Mouse (Mus musculus): ENCODE results near the gene Arl4a.

Gene Arl4a

DNA sequence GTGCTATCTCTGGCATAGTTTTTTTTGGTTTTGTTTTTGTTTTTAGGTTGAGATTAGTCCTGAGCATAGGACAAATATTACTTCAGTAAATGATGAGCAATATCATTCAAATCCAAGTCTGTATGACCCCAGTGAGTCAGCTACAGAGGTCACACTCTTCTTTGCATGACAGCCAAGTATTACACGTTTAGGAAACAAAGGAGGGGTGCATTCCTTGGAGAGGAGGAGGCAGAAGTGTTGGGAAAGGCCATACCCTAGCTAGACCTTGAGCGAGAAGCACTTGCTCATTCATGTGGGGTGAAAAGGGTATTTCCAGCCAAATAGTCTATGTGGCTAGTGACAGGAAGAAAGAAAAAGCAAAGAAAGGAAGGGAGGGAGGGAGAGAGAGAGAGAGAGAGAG lies 28.0 kb downstream of the Arl4a start:
- DNase-seq (ENCODE audit: low read depth, low spot score): no peak

DNA sequence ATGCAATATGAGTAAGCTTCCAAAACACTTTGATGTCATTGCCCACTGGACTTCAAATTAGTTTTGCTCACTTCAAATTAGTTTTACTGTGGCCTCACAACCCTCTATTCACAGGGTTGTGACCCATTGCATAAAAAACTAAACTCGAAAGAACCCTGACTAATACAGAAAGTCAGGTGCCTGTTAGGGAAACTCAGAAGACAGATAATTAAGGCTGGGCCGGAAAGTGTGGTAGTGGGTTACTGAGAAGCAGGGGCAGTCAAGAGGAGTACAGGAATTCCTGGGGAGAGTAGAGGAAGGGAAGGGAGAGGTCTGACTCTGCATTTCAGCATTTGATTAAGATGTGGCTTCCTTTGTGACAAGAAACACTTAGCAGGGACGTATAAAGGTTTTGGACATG lies 29.4 kb downstream of the Arl4a start:
- DNase-seq (ENCODE audit: low read depth, low spot score): no peak

GRCm38 (mm10) chr12:40004766-40005165 lies 33.1 kb downstream of the Arl4a start:
- no peak for DNase-seq (ENCODE audit: low read depth, low spot score)

DNA sequence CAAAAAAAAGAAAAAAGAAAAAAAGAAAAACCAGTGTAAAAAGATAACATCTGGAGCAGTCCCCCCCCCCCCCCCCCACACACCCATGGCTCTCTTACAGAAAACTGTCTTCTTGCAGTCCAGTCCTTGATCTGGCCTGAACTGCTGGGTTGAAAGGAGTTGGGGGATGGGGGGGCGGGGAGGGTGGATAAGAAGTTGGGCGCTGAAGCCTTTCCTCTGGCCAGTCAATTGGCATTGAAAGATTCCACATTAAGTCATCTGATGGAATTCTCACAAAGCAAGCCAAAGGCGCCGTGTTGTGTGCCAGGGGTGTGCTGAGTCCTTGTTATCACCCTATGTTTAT lies 39.0 kb downstream of the Arl4a start:
- no peak for DNase-seq (ENCODE audit: low read depth, low spot score)

DNA sequence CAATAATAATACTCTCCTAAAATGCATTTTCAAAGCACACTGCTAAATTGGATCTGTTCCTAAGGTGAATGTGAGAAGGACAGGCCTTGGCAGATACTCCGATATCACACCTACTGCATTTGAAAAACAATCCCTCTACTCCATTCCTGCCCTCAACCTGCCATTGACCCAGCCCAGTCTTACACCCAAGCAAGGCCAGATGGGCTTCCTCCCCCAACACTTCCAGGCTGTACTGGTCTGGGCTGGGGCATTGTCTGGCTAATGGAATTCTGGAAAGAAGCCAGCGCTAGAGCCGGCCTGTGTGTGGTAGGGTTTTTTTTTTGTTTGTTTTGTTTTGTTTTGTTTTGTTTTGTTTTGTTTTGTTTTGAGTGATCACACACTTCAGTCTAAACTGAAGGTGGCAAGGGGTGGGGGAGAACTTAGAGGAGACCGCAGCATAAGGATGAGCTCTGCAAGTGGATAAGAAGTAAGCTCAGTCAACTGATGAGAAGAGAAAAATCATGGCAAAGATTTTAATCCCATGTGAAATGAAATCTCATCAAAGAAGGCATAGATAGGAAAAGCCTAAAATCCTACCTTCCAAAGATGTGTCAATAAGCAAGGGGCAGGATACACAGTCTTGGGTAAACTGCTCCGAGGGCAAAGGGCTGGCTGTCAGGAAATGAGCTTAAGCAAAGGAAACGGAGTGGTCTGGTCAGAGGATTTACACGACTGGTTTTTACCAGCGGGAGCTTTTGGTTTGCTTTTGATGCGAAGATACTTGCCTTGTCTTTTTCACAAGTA lies 39.6 kb downstream of the Arl4a start:
- no peak for DNase-seq (ENCODE audit: low read depth, low spot score)

- no peak for DNase-seq (ENCODE audit: low read depth, low spot score)
Measured at GRCm38 (mm10) chr12:39997651-39998050, 40.2 kb downstream of the Arl4a start.

GRCm38 (mm10) chr12:39996015-39996414 lies 41.8 kb downstream of the Arl4a start:
- DNase-seq (ENCODE audit: low read depth, low spot score): no peak

- DNase-seq (ENCODE audit: low read depth, low spot score): no peak
Measured at GRCm38 (mm10) chr12:39995609-39996008, 42.2 kb downstream of the Arl4a start.

- DNase-seq (ENCODE audit: low read depth, low spot score): no peak
Measured at GRCm38 (mm10) chr12:39992767-39993302, 45.0 kb downstream of the Arl4a start.

GRCm38 (mm10) chr12:39990830-39991780 lies 46.7 kb downstream of the Arl4a start:
- peak; percentile 42 for DNase-seq (ENCODE audit: low read depth, low spot score)

- DNase-seq (ENCODE audit: low read depth, low spot score): no peak
Measured at GRCm38 (mm10) chr12:39989136-39989535, 48.7 kb downstream of the Arl4a start.

DNA sequence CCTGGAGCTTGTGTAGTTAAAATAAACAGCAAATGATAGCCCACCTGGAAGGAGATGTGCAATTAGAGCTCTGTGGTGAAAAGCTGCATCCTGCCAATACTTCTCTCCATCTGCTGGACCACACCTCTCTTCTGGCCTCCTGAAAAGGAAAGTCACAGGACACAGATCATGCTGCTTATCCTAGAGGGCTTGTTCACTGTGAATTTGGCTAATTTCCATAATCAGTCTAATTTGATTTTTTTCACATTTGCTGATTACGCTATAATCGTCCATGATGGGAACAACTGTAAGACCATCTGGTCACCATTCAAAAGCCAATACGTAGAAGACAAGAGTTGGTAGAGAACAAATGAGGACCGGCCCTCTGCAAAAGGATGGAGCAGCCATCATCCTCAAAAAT lies 50.6 kb downstream of the Arl4a start:
- DNase-seq (ENCODE audit: low read depth, low spot score): no peak

DNA sequence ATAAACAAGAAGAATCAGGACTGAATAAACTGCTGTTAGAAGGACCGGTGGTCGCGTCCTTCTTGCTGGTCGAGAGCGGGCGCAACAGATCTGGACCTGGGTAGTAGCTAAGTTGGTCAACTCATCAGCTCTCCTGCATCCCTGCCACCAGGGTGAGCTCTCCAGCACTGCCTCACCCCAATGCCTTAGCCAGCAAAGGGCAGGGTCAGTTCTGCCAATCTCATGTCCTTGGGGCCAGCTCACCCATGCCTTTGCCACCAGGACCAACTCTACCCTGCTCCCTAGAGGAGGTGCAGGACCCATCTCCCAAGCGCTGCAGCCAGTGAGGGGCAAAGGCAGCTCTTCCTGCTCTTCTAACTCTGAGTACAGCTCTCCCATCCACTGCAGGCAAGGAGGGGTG lies 52.2 kb downstream of the Arl4a start:
- no peak for DNase-seq (ENCODE audit: low read depth, low spot score)

DNA sequence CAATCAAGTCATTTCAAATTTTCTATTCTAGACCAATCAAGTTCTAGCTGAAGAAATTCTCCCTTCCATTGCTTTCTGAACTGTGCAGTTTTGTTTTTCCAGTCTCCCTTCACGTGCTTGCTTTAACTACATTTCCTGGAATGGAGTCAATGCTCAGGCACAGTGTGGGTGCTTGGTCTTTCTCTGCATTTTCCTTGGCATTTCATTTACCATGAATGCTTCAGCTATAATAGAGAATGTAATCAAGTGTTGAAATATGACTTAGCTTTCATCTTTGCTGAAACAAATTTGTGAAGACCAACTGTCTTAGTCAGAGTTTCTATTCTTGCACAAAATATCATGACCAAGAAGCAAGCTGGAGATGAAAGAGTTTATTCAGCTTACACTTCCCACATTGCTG lies 58.0 kb downstream of the Arl4a start:
- peak; percentile 57 for DNase-seq (ENCODE audit: low read depth, low spot score)

- DNase-seq (ENCODE audit: low read depth, low spot score): peak; percentile 92
Measured at GRCm38 (mm10) chr12:39979066-39979465, 58.8 kb downstream of the Arl4a start.

GRCm38 (mm10) chr12:39977996-39978590 lies 59.7 kb downstream of the Arl4a start:
- DNase-seq (ENCODE audit: low read depth, low spot score): peak; percentile 70

DNA sequence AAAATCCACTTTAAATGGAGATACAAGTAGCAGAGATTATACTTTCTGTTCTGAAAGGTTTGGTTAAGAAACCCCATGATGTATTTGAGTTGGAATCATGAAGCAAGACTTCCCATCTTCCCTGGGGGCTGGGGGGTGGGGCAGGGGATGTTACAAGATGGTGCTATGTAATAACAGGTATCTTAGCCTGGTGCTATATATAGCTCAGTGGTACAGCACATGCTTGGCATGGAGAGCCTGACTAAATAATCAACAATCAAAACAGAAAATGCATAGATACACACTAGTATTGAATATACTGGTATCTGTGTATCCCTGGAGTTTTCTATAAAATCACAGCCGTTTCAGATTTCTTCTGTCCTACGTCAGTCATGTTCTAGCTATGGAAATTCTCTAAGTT lies 61.4 kb downstream of the Arl4a start:
- DNase-seq (ENCODE audit: low read depth, low spot score): no peak

DNA sequence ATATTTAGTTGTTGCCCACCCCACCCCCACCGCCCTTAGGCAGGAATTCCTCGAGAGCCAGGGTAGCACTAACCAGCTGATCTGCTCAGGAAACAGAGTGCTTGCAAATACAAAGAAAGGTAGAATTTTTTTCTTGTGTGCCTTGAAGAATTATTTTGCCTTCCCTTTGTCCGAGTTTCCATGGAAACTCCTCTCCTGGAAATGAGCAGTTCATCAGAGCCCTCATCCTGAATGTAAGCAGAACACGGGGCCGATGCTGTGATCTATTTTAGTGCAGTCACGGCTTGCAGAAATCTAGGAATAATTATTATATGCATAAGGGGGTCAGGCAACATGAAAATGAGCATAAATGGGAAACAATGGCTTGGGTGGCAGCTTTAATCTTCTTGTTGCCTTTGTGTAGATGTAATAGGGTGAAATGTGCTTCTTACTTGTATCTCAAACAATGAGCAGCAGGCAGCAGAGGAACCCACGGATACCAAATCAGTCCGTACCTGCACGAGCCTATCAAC lies 61.9 kb downstream of the Arl4a start:
- peak; percentile 76 for DNase-seq (ENCODE audit: low read depth, low spot score)

- DNase-seq (ENCODE audit: low read depth, low spot score): no peak
Measured at GRCm38 (mm10) chr12:39974977-39975583, 62.7 kb downstream of the Arl4a start.

DNA sequence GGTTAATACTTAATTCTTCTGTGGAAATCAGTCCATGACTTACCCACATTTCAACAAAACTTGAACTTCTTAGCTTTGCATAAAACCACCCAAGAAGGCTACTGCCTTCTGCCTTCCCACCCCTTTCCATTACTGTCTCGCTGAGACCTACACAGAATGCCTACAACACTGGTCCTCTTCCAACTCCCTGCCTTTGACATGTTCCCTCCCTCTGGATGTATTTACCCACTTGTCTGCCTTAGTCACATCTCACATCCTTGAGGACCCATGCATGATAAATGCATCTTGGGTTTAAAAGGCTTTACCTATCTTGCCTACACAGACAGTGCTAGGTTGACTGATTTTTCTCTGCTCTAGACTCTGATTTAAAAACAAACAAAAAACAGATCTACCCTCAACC lies 63.6 kb downstream of the Arl4a start:
- DNase-seq (ENCODE audit: low read depth, low spot score): peak; percentile 36

DNA sequence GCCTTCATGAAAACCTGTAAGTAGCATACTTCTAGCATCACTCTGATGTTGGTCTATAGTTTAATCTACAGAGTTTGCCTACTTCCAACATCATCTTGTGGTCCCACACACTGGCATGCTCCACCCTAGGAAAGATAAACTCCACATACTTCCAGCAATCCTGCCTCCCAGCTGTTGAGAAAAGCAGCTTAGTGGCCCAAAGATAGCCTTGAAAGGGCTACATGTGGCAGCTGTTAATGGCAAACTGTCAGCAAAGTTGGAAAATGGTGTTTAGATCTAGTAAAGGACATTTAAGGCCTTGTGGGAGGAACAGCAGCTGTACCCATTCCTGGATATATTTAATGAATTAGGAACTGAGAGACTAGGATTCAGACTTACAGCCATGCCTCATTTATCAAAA lies 68.3 kb downstream of the Arl4a start:
- no peak for DNase-seq (ENCODE audit: low read depth, low spot score)

All from brain, adult 2 months (tissue).